16 mouse cellular contexts compared by ENCODE assay signal in genomic region chr1:177010041-177010440, GRCm38 (mm10).
DNase-seq lines count a peak whose midpoint lies in the region; ATAC-seq and TF ChIP-seq lines count a peak whose summit lies in the region.
"Had no signal": no experiment of that assay in that cellular context is flagged by ENCODE, and none has a peak within 500 bp of the region (broad histone marks: within the 10 kb centered on the region; RNA-seq: fewer than 3 reads in every experiment).

No protein-coding gene starts in this region.

- TF ChIP-seq POLR2A in kidney, adult 2 months (IDR thresholded peaks at IDR 0.05; ENCODE audit: low read depth, low read length): no peak

- H3K27me3 ChIP-seq in neural tube, embryonic 12.5 days (replicated peaks): no peaks in the 10 kb centered on the region
- H3K27me3 ChIP-seq in hindbrain, embryonic 13.5 days: no peaks in the 10 kb centered on the region
- no peaks in the 10 kb centered on the region for H3K27me3 ChIP-seq in midbrain, embryonic 12.5 days
- no peaks in the 10 kb centered on the region for H3K27me3 ChIP-seq in kidney, adult 2 months (replicated peaks; ENCODE audit: control insufficient read depth, insufficient read depth, low read length)
- H3K27me3 ChIP-seq in kidney, embryonic 15.5 days: no peaks in the 10 kb centered on the region
- no peaks in the 10 kb centered on the region for H3K27me3 ChIP-seq in heart, embryonic 11.5 days (ENCODE audit: control insufficient read depth, insufficient read depth, low read length)
- H3K27me3 ChIP-seq: embryonic facial prominence, embryonic 15.5 days; limb, embryonic 15.5 days had no signal

- H3K27ac ChIP-seq in neural tube, embryonic 12.5 days: no peak overlapping the region
- H3K27ac ChIP-seq in hindbrain, embryonic 13.5 days: peak overlapping the region; percentile 62
- peak overlapping the region; percentile 83 for H3K27ac ChIP-seq in midbrain, embryonic 12.5 days (replicated peaks)
- H3K27ac ChIP-seq in kidney, adult 2 months (ENCODE audit: insufficient read depth, low read depth, low read length): no peak overlapping the region
- H3K27ac ChIP-seq in kidney, embryonic 15.5 days: no peak overlapping the region
- H3K27ac ChIP-seq in heart, embryonic 11.5 days (ENCODE audit: low read depth, low read length): no peak overlapping the region
- H3K27ac ChIP-seq: embryonic facial prominence, embryonic 15.5 days; limb, embryonic 15.5 days; macrophage had no signal

- 35% methylated on average over 3 of the region's 3 CpGs for WGBS in neural tube, embryonic 12.5 days
- WGBS in hindbrain, embryonic 13.5 days: 15% methylated on average over 3 of the region's 3 CpGs
- 34% methylated on average over 3 of the region's 3 CpGs for WGBS in midbrain, embryonic 12.5 days
- WGBS in kidney, adult 2 months: 68% methylated on average over 3 of the region's 3 CpGs
- 58% methylated on average over 3 of the region's 3 CpGs for WGBS in kidney, embryonic 15.5 days
- WGBS in heart, embryonic 11.5 days (ENCODE audit: insufficient replicate concordance): 49% methylated on average over 3 of the region's 3 CpGs

- no peak for DNase-seq in neural tube, embryonic 10.5 days (ENCODE audit: extremely low spot score, low spot score)
- DNase-seq in kidney, adult 2 months: no peak
- no peak for DNase-seq in cerebellum, adult 11-12 months
- DNase-seq: kidney, postnatal 10 days; lung, adult 18-20 months; right cerebral cortex, postnatal 25 days; thymus, postnatal 4 days had no signal

- H3K36me3 ChIP-seq in neural tube, embryonic 12.5 days: no peaks in the 10 kb centered on the region
- H3K36me3 ChIP-seq in hindbrain, embryonic 13.5 days: no peaks in the 10 kb centered on the region
- no peaks in the 10 kb centered on the region for H3K36me3 ChIP-seq in midbrain, embryonic 12.5 days
- no peaks in the 10 kb centered on the region for H3K36me3 ChIP-seq in kidney, adult 2 months (ENCODE audit: control insufficient read depth, insufficient read depth, low read length)
- H3K36me3 ChIP-seq in kidney, embryonic 15.5 days: no peaks in the 10 kb centered on the region
- H3K36me3 ChIP-seq in heart, embryonic 11.5 days (ENCODE audit: control insufficient read depth, insufficient read depth, low read length): no peaks in the 10 kb centered on the region
- H3K36me3 ChIP-seq: embryonic facial prominence, embryonic 15.5 days; limb, embryonic 15.5 days had no signal

- H3K4me1 ChIP-seq in neural tube, embryonic 12.5 days: peaks cover 34% of the 10 kb centered on the region
- H3K4me1 ChIP-seq in hindbrain, embryonic 13.5 days (replicated peaks): peaks cover 33% of the 10 kb centered on the region
- H3K4me1 ChIP-seq in midbrain, embryonic 12.5 days: peaks cover 48% of the 10 kb centered on the region
- H3K4me1 ChIP-seq in kidney, adult 2 months (ENCODE audit: control insufficient read depth, insufficient read depth, low read length): no peaks in the 10 kb centered on the region
- peaks cover 7% of the 10 kb centered on the region for H3K4me1 ChIP-seq in kidney, embryonic 15.5 days
- peaks cover 18% of the 10 kb centered on the region for H3K4me1 ChIP-seq in heart, embryonic 11.5 days (ENCODE audit: control insufficient read depth, insufficient read depth, low read length)

- H3K4me2 ChIP-seq in neural tube, embryonic 12.5 days (replicated peaks): no peak overlapping the region
- no peak overlapping the region for H3K4me2 ChIP-seq in hindbrain, embryonic 13.5 days
- no peak overlapping the region for H3K4me2 ChIP-seq in midbrain, embryonic 12.5 days (replicated peaks)
- no peak overlapping the region for H3K4me2 ChIP-seq in kidney, embryonic 15.5 days
- no peak overlapping the region for H3K4me2 ChIP-seq in heart, embryonic 11.5 days
- H3K4me2 ChIP-seq: embryonic facial prominence, embryonic 15.5 days; limb, embryonic 15.5 days had no signal

- no peaks in the 10 kb centered on the region for H3K9me3 ChIP-seq in neural tube, embryonic 12.5 days
- no peaks in the 10 kb centered on the region for H3K9me3 ChIP-seq in hindbrain, embryonic 13.5 days
- no peaks in the 10 kb centered on the region for H3K9me3 ChIP-seq in midbrain, embryonic 12.5 days
- no peaks in the 10 kb centered on the region for H3K9me3 ChIP-seq in kidney, embryonic 15.5 days (replicated peaks)
- H3K9me3 ChIP-seq in heart, embryonic 11.5 days (replicated peaks; ENCODE audit: control insufficient read depth, low read length): no peaks in the 10 kb centered on the region
- H3K9me3 ChIP-seq: embryonic facial prominence, embryonic 15.5 days; limb, embryonic 15.5 days had no signal

- H3K9ac ChIP-seq in neural tube, embryonic 12.5 days: 0 out of 2 replicates have a peak overlapping the region, but pooled peaks have one; percentile 17
- H3K9ac ChIP-seq in hindbrain, embryonic 13.5 days: no peak overlapping the region; the same call in 1 of the 2 replicates
- 0 out of 2 replicates have a peak overlapping the region, but pooled peaks have one; percentile 11 for H3K9ac ChIP-seq in midbrain, embryonic 12.5 days (replicated peaks)
- no peak overlapping the region for H3K9ac ChIP-seq in kidney, embryonic 15.5 days
- no peak overlapping the region for H3K9ac ChIP-seq in heart, embryonic 11.5 days (ENCODE audit: low read depth, low read length)
- H3K9ac ChIP-seq: embryonic facial prominence, embryonic 15.5 days; limb, embryonic 15.5 days had no signal

- no peak for TF ChIP-seq CTCF in kidney, adult 2 months (conservative IDR thresholded peaks at IDR 0.05; ENCODE audit: insufficient read depth, insufficient read length, low read depth, low read length)

- no peak overlapping the region for H3K4me3 ChIP-seq in neural tube, embryonic 12.5 days
- H3K4me3 ChIP-seq in hindbrain, embryonic 13.5 days: no peak overlapping the region
- H3K4me3 ChIP-seq in midbrain, embryonic 12.5 days: no peak overlapping the region
- no peak overlapping the region for H3K4me3 ChIP-seq in kidney, adult 2 months (ENCODE audit: insufficient read depth, low read depth, low read length)
- H3K4me3 ChIP-seq in kidney, embryonic 15.5 days (replicated peaks): no peak overlapping the region
- H3K4me3 ChIP-seq in heart, embryonic 11.5 days (ENCODE audit: low read depth, low read length): no peak overlapping the region
- H3K4me3 ChIP-seq: embryonic facial prominence, embryonic 15.5 days; limb, embryonic 15.5 days had no signal

- peak; percentile 66; the same call in 1 of the 2 replicates for ATAC-seq in neural tube, embryonic 12.5 days (ENCODE audit: low FRiP score, low read depth)
- ATAC-seq in hindbrain, embryonic 13.5 days (ENCODE audit: low FRiP score): peak; percentile 23
- peak; percentile 20; the same call in 1 of the 2 replicates for ATAC-seq in midbrain, embryonic 12.5 days (ENCODE audit: low FRiP score, low read depth)
- no peak for ATAC-seq in kidney, embryonic 15.5 days (replicated peaks; ENCODE audit: low FRiP score)
- no peak for ATAC-seq in heart, embryonic 11.5 days (replicated peaks; ENCODE audit: insufficient number of reproducible peaks, low FRiP score, low TSS enrichment)
- ATAC-seq: activated CD4-positive, CD25-positive, alpha-beta regulatory T cell, adult 4 months had no signal

Comparison
In these comparisons a context has a peak if more than half of its experiments do, and no peak if none do; other contexts are left out.
1. ATAC-seq: peak in neural tube, embryonic 12.5 days (single experiment), hindbrain, embryonic 13.5 days (single experiment) and midbrain, embryonic 12.5 days (single experiment); none in kidney, embryonic 15.5 days (single experiment) and heart, embryonic 11.5 days (single experiment).
2. H3K27ac ChIP-seq: peak in hindbrain, embryonic 13.5 days (single experiment) and midbrain, embryonic 12.5 days (single experiment); none in neural tube, embryonic 12.5 days (single experiment), kidney, adult 2 months (single experiment), kidney, embryonic 15.5 days (single experiment) and heart, embryonic 11.5 days (single experiment).
3. H3K9ac ChIP-seq: peak in neural tube, embryonic 12.5 days (single experiment) and midbrain, embryonic 12.5 days (single experiment); none in hindbrain, embryonic 13.5 days (single experiment), kidney, embryonic 15.5 days (single experiment) and heart, embryonic 11.5 days (single experiment).